Mouse (Mus musculus) left cerebral cortex, postnatal 25 days (tissue): ENCODE data around the gene Mtr. TPM values are rescaled to one million over a fixed set of nuclear protein-coding genes. Genes with fewer than 3 reads are reported as not detected.
A peak's percentile ranks its signal among the peaks of the same experiment; 100 is the strongest.
"Not testable (repeated sequence)": the region's sequence is repeated elsewhere in the genome, so short reads cannot be mapped to it uniquely, and the experiment has no call there.

Experiments used
- DNase-seq, 2 experiments: peaks; one replicate each; pipeline ENCODE4 v3.0.0; 2022; ENCODE audit warnings: low spot score in 2 of 2, mixed read lengths in 1 of 2
- intact Hi-C: fragments of 180-260 bp; cut with DNase I; formaldehyde crosslinking; loops from one replicate; pipeline ENCODE4 v1.15.1; 2025
- total RNA-seq, 2 experiments: library from RNA; stranded (reverse); gene quantifications; 2 replicates each; pipeline ENCODE4 v1.2.3; 2021

Gene Mtr
- total RNA-seq, 2 experiments from 2014 or later: 17.3 to 18.7 TPM

- no peak for DNase-seq
- intact Hi-C loops: no loop called here
These were observed 81.8 kb downstream of the Mtr start for GRCm38 (mm10) chr13:12175988-12176736.

- DNase-seq: no peak
- intact Hi-C loops: loop anchor here (2.0 to 5.0 kb wide), 2 partner anchors 60 to 155 kb away; partner anchors contain the start of gene Ryr2
These were observed 90.6 kb downstream of the Mtr start for GRCm38 (mm10) chr13:12167276-12167675.

GRCm38 (mm10) chr13:12166386-12166785 is 91.5 kb downstream of the Mtr start:
- intact Hi-C loops: loop anchor here (1.0 to 5.0 kb wide), 3 partner anchors 29 to 154 kb away; partner anchors contain the start of gene Ryr2
- DNase-seq: peak; percentile 57 to 85

GRCm38 (mm10) chr13:12165461-12166058 is 92.4 kb downstream of the Mtr start:
- intact Hi-C loops: loop anchor here (1.0 to 5.0 kb wide), 3 partner anchors 30 to 153 kb away; partner anchors contain the start of gene Ryr2

GRCm38 (mm10) chr13:12162457-12162856 is 95.5 kb downstream of the Mtr start:
- intact Hi-C loops: no loop called here

More at GRCm38 (mm10) chr13:12165461-12166058, 92.4 kb downstream of the Mtr start:
- DNase-seq: peak; percentile 31 to 49

GRCm38 (mm10) chr13:12160121-12160475 is 97.8 kb downstream of the Mtr start:
- DNase-seq: peak in 1 of 2 experiments; percentile 23
- intact Hi-C loops: no loop called here

More at GRCm38 (mm10) chr13:12162457-12162856, 95.5 kb downstream of the Mtr start:
- DNase-seq: no peak

- peak in 1 of 2 experiments; percentile 49 for DNase-seq
- intact Hi-C loops: no loop called here
These were observed 98.4 kb downstream of the Mtr start for GRCm38 (mm10) chr13:12159288-12160120.

GRCm38 (mm10) chr13:12153922-12154321 is 104.0 kb downstream of the Mtr start:
- no peak for DNase-seq
- intact Hi-C loops: no loop called here

GRCm38 (mm10) chr13:12146918-12147507 is 110.9 kb downstream of the Mtr start:
- intact Hi-C loops: no loop called here
- no peak for DNase-seq

GRCm38 (mm10) chr13:12146402-12146801 is 111.5 kb downstream of the Mtr start:
- intact Hi-C loops: no loop called here
- no peak for DNase-seq

GRCm38 (mm10) chr13:12143347-12143746 is 114.6 kb downstream of the Mtr start:
- DNase-seq: peak in 1 of 2 experiments; percentile 34
- intact Hi-C loops: no loop called here

GRCm38 (mm10) chr13:12136461-12136860 is 121.5 kb downstream of the Mtr start:
- intact Hi-C loops, DNase-seq: not testable (repeated sequence)

- intact Hi-C loops: no loop called here
- DNase-seq: no peak
These were observed 124.4 kb downstream of the Mtr start for GRCm38 (mm10) chr13:12133549-12133948.

Other genes with a start within 250 kb of the Mtr start
- 100 to 1,000 TPM; 170 to 177 TPM for gene Ryr2, start 151.2 kb downstream of the Mtr start, total RNA-seq
- 10 to 100 TPM in 1 of 2 experiments, 1 to 10 TPM in 1; 9.9 to 22.1 TPM for gene Actn2, start 82.6 kb upstream of the Mtr start, total RNA-seq
- 10 to 100 TPM; 24.9 to 28.9 TPM for gene Heatr1, start 136.9 kb upstream of the Mtr start, total RNA-seq
- 10 to 100 TPM; 23.2 to 28.5 TPM for gene Lgals8, start 206.8 kb upstream of the Mtr start, total RNA-seq